Mouse (Mus musculus) ES-Bruce4 (cell line): ENCODE data around the gene Taar7a.

Experiments
- CTCF ChIP-seq: IDR thresholded peaks from one replicate; pipeline ENCODE4 v1.8.1; 2011; ENCODE audit warnings: low read depth, low read length
- EP300 ChIP-seq: IDR thresholded peaks from 2 replicates; pipeline ENCODE4 v1.6.1; 2011; ENCODE audit warnings: low read depth, low read length; ENCODE audit not compliant: insufficient read depth
- POLR2A ChIP-seq: IDR thresholded peaks from one replicate; pipeline ENCODE4 v1.8.1; 2011; ENCODE audit warnings: low read length; ENCODE audit not compliant: insufficient read depth

DNA sequence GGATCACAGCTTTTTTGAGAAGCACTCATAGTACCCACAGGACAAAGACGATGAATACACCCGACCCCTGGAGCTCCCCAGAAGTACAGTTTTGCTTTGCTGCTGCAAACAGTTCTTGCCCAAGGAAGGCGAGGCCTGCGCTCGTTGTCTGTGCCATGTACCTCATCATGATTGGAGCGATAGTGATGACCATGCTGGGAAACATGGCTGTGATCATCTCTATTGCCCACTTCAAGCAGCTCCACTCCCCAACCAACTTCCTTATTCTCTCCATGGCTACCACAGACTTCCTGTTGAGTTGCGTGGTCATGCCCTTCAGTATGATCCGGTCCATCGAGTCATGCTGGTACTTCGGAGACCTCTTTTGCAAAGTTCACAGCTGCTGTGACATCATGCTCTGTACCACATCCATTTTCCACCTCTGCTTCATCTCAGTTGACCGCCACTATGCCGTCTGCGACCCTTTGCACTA is 32.8 kb downstream of the Taar7a start, which contains the start of gene Taar4:
- no peak for TF ChIP-seq EP300
- TF ChIP-seq CTCF: no peak
- no peak for TF ChIP-seq POLR2A
